Mouse (Mus musculus): ENCODE data around the gene Zfp964. TPM values are rescaled to one million over a fixed set of nuclear protein-coding genes. Genes with fewer than 3 reads are reported as not detected.
"Not testable (repeated sequence)": the region's sequence is repeated elsewhere in the genome, so short reads cannot be mapped to it uniquely, and the experiment has no call there.

The Zfp964 gene
- polyA plus RNA-seq (2012; rRNA removed), result 1.7 and 2.4 TPM in 2 replicates

- DNase-seq (ENCODE audit: low read depth), result peak; percentile 46
Measured at GRCm38 (mm10) chr8:69654358-69654981, at the start of gene Zfp964. Gene Zfp964, plus strand, starts transcription at chr8:69654479.

- no peak for DNase-seq (ENCODE audit: low read depth)
Measured at GRCm38 (mm10) chr8:69614687-69615086, 39.6 kb upstream of the Zfp964 start.

DNA sequence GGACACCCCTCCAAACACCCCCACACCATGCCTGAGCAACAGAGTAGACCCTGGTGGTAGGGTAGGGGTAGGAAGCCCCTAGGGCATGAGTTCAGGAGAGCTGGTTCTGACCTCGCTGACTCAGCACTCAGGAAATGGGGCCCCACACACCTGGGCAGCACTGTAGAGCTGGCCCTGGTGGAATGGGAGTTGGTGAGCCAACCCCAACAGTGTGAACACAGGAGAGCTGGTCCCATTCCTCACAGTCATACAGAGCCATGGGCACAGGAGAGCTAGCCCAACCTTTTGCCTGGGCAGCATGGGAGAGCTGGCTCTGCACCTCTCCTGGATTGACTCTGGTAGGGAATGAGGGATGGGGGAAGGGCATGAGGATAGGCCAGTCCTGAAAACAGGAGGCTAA, 36.2 kb upstream of the Zfp964 start:
- DNase-seq (ENCODE audit: low read depth), result no peak

GRCm38 (mm10) chr8:69625095-69625789, 29.0 kb upstream of the Zfp964 start, which contains the start of gene Zfp868:
Gene Zfp868, minus strand, starts transcription at chr8:69625548.
- DNase-seq (ENCODE audit: low read depth), result peak; percentile 83

- no peak for DNase-seq (ENCODE audit: low read depth)
Measured at GRCm38 (mm10) chr8:69653808-69654357, 396 bp upstream of the Zfp964 start.

GRCm38 (mm10) chr8:69661294-69661693, 7.0 kb downstream of the Zfp964 start:
- no peak for DNase-seq (ENCODE audit: low read depth)

- not testable (repeated sequence) for DNase-seq (ENCODE audit: low read depth)
Measured at GRCm38 (mm10) chr8:69665051-69665450, 10.8 kb downstream of the Zfp964 start.

- no peak for DNase-seq (ENCODE audit: low read depth)
Measured at GRCm38 (mm10) chr8:69701810-69702209, 47.5 kb downstream of the Zfp964 start.

GRCm38 (mm10) chr8:69710624-69711023, 56.3 kb downstream of the Zfp964 start, which contains the start of gene Zfp869:
Gene Zfp869, minus strand, starts transcription at chr8:69710724.
- DNase-seq (ENCODE audit: low read depth), result not testable (repeated sequence)

- no peak for DNase-seq (ENCODE audit: low read depth)
Measured at GRCm38 (mm10) chr8:69713516-69713915, 59.2 kb downstream of the Zfp964 start.

DNA sequence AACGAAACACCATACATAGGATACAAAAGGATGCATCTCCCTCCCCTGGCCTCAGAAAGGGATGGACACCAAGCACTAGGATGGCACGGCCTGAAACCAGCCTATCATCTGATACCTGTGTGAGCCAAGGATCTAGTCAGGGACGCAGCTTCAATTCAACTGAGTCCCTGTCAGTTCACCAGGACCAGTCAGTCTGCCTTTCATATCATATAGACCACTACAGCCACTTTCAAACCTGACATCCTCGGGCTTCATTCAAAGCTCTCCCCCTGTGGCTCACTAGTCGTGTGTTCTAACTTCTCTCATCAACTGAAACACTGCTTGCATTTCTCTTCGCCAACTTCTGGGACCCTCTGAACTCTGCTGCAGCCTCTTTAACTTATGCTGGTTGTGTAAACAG, 61.1 kb downstream of the Zfp964 start:
- no peak for DNase-seq (ENCODE audit: low read depth)

Other genes with a start within 250 kb of the Zfp964 start
- not detected in 2 replicates for gene Gm9495, start 200.9 kb upstream of the Zfp964 start, polyA plus RNA-seq (2012; rRNA removed)
- not detected in 2 replicates for gene Gm7697, start 131.5 kb upstream of the Zfp964 start, polyA plus RNA-seq (2012; rRNA removed)
- gene Zfp868, start 28.9 kb upstream of the Zfp964 start, polyA plus RNA-seq (2012; rRNA removed), result 5.2 and 6.3 TPM in 2 replicates
- gene Zfp869, start 56.2 kb downstream of the Zfp964 start, polyA plus RNA-seq (2012; rRNA removed), result 6.3 and 7.3 TPM in 2 replicates
- 2.5 TPM in 2 replicates for gene Zfp963, start 95.5 kb downstream of the Zfp964 start, polyA plus RNA-seq (2012; rRNA removed)
- 0.25 TPM in 1 of 2 replicates, not detected in the other for gene Gm20422, start 120.4 kb downstream of the Zfp964 start, polyA plus RNA-seq (2012; rRNA removed)
- 49.6 and 59.8 TPM in 2 replicates for gene Atp13a1, start 136.7 kb downstream of the Zfp964 start, polyA plus RNA-seq (2012; rRNA removed)
- 8.9 and 11.0 TPM in 2 replicates for gene Zfp866, start 136.7 kb downstream of the Zfp964 start, polyA plus RNA-seq (2012; rRNA removed)
- 12.1 and 14.7 TPM in 2 replicates for gene Gmip, start 154.2 kb downstream of the Zfp964 start, polyA plus RNA-seq (2012; rRNA removed)
- 1.8 and 2.6 TPM in 2 replicates for gene Lpar2, start 167.9 kb downstream of the Zfp964 start, polyA plus RNA-seq (2012; rRNA removed)
- gene Pbx4, start 178.0 kb downstream of the Zfp964 start, polyA plus RNA-seq (2012; rRNA removed), result 3.3 and 3.7 TPM in 2 replicates
- gene Cilp2, start 233.2 kb downstream of the Zfp964 start, polyA plus RNA-seq (2012; rRNA removed), result 1.0 and 1.1 TPM in 2 replicates
- 10.3 and 13.0 TPM in 2 replicates for gene Tssk6, start 247.7 kb downstream of the Zfp964 start, polyA plus RNA-seq (2012; rRNA removed)
- 106 and 123 TPM in 2 replicates for gene Ndufa13, start 248.1 kb downstream of the Zfp964 start, polyA plus RNA-seq (2012; rRNA removed)
- 3.7 and 4.8 TPM in 2 replicates for gene Yjefn3, start 248.2 kb downstream of the Zfp964 start, polyA plus RNA-seq (2012; rRNA removed)